Mouse (Mus musculus) frontal cortex, postnatal 25 days (tissue): ENCODE measurements around the gene Lce1c.
"Not testable (repeated sequence)": the region's sequence is repeated elsewhere in the genome, so short reads cannot be mapped to it uniquely, and the experiment has no call there.

Source experiments
- DNase-seq, 2 experiments: peaks; one replicate each; pipeline ENCODE4 v3.0.0; 2022; ENCODE audit warnings: low spot score in 2 of 2

Gene Lce1c

GRCm38 (mm10) chr3:92678947-92679346, at the start of gene Lce1c:
TSS of gene Lce1c (plus strand) at chr3:92679247.
- no peak for DNase-seq

DNA sequence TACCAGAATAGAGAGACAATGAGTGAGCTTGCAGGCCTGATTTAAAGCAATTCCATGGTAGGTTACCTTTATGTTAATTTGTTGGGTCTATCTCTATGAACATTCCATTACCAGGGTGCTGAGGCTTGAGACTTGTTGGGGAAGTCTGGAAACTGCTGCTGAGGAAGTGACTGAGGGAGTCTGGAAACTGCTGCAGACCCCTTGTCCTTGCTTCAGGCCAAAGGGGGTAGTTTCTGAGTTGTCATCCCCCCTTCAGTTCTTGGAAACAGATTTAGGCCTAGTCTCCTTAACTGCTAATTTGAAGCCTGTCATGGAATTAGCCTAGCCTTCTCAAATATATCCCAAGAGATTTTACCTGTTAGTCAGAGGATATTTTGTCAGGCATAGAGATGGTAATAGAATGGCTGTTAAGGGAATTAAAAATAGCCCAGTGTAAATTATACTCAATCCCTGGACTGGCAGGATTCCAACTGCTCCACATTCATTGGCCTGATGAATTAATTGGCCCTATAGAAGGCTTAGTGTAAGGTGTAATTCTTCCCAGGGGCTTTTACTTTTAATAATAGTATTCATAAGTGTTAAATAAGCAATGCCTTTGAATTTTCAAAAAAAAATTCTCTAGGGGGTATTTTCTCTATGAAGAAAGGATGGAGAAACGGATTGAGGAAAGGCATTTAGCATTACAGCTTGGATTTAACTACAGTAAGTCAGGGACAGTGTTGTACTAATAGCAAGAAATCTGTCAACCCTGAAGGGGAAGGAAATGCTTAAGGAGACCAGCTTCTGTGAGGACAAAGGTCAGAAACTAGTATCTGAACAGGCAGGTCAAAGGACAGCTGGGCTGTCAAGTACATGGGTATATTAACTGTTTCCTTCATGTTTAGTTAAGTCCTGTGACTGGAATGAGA, 41.0 kb upstream of the Lce1c start:
- no peak for DNase-seq

GRCm38 (mm10) chr3:92638653-92638991, 40.4 kb upstream of the Lce1c start:
- DNase-seq, result no peak

DNA sequence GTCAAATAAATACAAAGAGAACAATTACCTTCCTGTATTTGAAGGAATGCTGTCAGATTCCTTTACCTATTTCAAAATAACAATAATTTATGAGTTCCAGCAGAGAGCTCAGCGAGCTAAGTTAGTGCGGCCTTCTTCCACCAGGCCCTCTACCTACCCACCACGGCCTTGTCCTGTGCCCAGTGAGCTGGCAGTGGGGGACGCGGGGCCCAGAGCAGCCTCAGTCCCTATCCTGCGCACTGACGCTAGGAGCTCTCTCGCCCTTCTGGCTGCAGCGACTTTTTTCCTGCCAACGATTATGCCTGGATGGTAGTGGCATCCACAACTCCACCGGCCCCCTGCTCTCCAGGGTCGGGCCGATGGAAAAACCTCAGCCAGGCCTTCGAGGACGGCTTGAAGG, 39.2 kb upstream of the Lce1c start:
- DNase-seq, result no peak

DNA sequence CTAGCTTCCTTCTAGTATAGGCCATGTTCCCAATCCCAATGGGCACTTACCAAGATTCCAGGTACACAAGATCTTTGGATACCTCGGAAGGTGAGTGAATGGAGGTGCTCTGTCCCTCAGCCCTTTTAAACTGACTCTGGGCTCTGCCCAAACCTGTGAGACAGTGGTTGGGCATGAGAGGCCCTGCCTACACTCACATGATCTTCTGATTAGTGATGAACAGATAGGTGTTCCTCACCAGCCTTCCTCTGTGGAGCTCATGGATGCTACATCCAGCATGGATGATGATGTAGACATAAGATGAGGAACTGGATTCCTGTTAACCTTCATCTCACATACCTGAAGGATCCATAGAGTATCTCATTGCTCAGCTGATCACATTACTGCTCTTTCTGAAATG, 30.8 kb upstream of the Lce1c start, which contains the start of gene Lce1a1:
Gene Lce1a1, minus strand, starts transcription at position 101 of the 400 bp plus-strand sequence.
- DNase-seq, result no peak

DNA sequence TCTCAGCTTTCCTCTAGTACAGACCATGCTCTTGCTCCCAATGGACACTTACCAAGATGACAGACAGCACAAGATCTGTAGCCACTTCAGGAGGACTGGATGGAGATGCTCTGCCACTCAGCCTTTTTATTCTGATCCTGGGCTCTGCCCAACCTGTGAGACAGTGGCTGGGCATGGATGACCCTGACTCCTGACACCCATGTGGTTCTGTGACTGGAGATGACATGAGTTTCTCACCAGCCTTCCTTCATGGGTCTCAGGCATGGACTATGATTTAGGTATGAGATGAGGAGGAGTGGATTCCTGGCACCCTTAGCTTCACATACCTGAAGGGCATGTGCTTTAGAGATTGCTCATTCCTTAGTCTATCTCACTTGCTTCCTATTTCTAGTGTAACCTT, 22.2 kb upstream of the Lce1c start, which contains the start of gene Lce1b:
Gene Lce1b, minus strand, starts transcription at position 101 of the 400 bp plus-strand sequence.
- no peak for DNase-seq

DNA sequence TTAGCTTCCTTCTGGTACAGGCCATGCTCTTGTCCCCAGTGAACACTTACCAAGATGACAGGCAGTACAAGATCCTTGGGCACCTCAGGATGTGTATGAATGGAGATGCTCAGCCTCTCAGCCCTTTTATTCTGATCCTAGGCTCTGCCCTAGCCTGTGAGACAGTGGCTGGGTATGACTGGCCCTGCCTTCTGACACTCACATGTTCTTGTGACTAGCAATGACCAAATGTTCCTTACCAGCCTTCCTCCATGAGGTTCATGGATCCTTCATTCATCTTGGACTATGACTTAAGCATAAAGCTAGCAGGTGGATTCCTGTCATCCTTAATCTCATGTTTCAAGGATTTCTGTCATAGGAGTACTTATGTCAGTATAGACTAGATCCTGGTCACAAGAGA, 8.8 kb upstream of the Lce1c start, which contains the start of gene Lce1a2:
Gene Lce1a2, minus strand, starts transcription at position 101 of the 400 bp plus-strand sequence.
- DNase-seq, result no peak

- no peak for DNase-seq
These were observed 8.1 kb downstream of the Lce1c start, which contains the start of gene Lce1d for GRCm38 (mm10) chr3:92687110-92687509. TSS of gene Lce1d (minus strand) at chr3:92687210.

DNA sequence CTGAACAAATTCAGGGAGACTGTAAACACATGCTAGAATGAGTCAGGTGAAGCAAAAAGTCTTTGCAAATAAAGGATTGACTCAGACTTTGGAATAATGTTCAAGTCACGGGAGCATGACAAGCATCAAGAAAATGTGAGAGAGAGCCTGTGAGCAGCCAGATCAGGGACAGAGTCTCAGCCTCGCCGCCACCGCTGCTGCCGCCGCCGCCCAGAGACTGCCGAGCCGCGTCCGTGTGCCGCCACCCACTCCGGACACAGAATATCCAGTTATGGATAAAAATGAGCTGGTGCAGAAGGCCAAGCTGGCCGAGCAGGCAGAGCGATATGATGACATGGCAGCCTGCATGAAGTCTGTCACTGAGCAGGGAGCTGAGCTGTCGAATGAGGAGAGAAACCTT, 10.1 kb downstream of the Lce1c start:
- not testable (repeated sequence) for DNase-seq

- no peak for DNase-seq
These were observed 12.6 kb downstream of the Lce1c start for GRCm38 (mm10) chr3:92691688-92692087.

- DNase-seq, result no peak
These were observed 15.6 kb downstream of the Lce1c start for GRCm38 (mm10) chr3:92694613-92695012.

- no peak for DNase-seq
These were observed 29.9 kb downstream of the Lce1c start, which contains the start of gene Lce1e for GRCm38 (mm10) chr3:92708974-92709373. TSS of gene Lce1e (minus strand) at chr3:92709074.

DNA sequence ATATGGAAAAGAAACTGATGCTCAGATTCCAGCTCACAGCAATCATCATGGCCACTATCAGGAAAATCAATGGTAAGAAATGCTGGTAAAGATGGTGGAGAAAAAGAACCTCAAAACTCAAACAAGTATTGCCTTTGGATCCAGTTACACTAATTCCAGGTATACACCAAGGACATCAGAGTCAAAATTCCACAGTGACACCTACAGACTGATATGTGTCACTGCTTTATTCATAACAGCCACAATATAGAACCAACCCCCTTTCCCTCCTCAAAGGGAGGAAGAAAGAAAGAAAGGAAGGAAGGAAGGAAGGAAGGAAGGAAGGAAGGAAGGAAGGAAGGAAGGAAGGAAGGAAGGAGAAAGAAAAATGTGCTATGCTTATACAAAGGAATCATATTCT, 36.1 kb downstream of the Lce1c start:
- no peak for DNase-seq

DNA sequence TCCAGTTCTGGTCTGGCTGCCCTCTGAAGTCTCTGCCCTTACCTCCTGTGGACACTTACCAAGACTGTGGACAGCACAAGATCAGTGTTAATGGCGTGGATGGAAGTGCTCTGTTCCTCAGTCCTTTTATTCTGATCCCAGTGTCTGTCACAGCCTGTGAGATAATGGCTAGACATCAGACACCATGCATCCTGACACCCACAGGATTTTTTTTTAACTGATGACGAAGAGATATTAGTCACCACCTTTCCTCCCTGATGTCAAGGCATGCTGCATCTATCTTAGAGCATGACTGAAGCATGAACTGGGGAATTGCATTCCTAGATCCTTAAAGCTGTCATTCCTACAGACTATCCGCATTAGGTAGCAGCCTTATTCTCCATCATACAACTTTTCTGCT, 41.2 kb downstream of the Lce1c start, which contains the start of gene Lce1f:
Gene Lce1f, minus strand, starts transcription at position 101 of the 400 bp plus-strand sequence.
- DNase-seq, result no peak

DNA sequence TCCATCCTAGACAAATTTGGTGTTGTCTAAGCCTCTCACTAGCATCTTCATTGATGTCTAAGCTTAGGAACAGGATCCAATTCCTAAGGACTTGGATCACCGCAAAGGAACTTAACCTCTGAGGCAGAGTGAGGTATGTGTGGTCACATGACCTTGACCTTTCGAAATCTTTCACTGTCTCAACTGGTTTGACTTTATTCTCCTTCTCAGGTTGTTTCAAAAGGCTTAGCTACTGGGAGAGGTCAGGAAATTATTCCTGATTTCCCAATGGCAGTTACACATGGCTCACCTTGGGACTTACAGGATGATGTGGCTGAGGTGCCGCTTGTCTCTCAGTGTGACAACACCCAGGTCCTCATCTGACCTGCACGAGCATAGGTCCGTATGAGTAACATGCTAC, 43.6 kb downstream of the Lce1c start:
- DNase-seq, result no peak
